Mouse (Mus musculus) kidney, postnatal 25 days (tissue): Measurements from ENCODE around the gene B4gat1.
"Not testable (repeated sequence)": the region's sequence is repeated elsewhere in the genome, so short reads cannot be mapped to it uniquely, and the experiment has no call there.

ENCODE experiments used
- DNase-seq, 2 experiments: peaks; one replicate each; pipeline ENCODE4 v3.0.0; 2021; ENCODE audit warnings: mixed read lengths in 2 of 2

B4gat1 gene

GRCm38 (mm10) chr19:5085145-5085863, 46.7 kb downstream of the B4gat1 start, which contains the start of gene Tmem151a:
Gene Tmem151a (minus strand): TSS chr19:5085531.
- peak; percentile 60 to 82 for DNase-seq

- not testable (repeated sequence) for DNase-seq
These were observed 47.9 kb downstream of the B4gat1 start for GRCm38 (mm10) chr19:5086533-5086932.

- peak; percentile 98 for DNase-seq
These were observed 49.5 kb downstream of the B4gat1 start, which contains the start of gene Yif1a for GRCm38 (mm10) chr19:5087884-5088728. Gene Yif1a (plus strand): TSS chr19:5088538.

- peak in 1 of 2 experiments; percentile 35 for DNase-seq
These were observed 50.7 kb downstream of the B4gat1 start for GRCm38 (mm10) chr19:5089324-5089723.
